In genomic region chr1:87649958-87650474, GRCm38 (mm10) we compare ENCODE assay signal across 17 mouse cellular contexts. TPM values are rescaled to one million over a fixed set of nuclear protein-coding genes. Genes with fewer than 3 reads are reported as not detected.
A peak's percentile ranks its signal among the peaks of the same experiment; 100 is the strongest.
DNase-seq lines count a peak whose midpoint lies in the region; ATAC-seq and TF ChIP-seq lines count a peak whose summit lies in the region.
"Had no signal": no experiment of that assay in that cellular context is flagged by ENCODE, and none has a peak within 500 bp of the region (broad histone marks: within the 10 kb centered on the region; RNA-seq: fewer than 3 reads in every experiment).

No protein-coding gene starts in this region.

- H3K9me3 ChIP-seq in liver, embryonic 15.5 days (replicated peaks), result no peaks in the 10 kb centered on the region
- H3K9me3 ChIP-seq: embryonic facial prominence, embryonic 10.5 days; G1E; hindbrain, embryonic 13.5 days; limb, embryonic 10.5 days; midbrain, embryonic 10.5 days had no signal

- H3K9ac ChIP-seq in liver, embryonic 15.5 days, result no peak overlapping the region
- H3K9ac ChIP-seq: hindbrain, embryonic 13.5 days had no signal

- H3K27me3 ChIP-seq in liver, embryonic 15.5 days, result no peaks in the 10 kb centered on the region
- H3K27me3 ChIP-seq: hindbrain, embryonic 13.5 days had no signal

- H3K4me1 ChIP-seq in bone marrow macrophage, adult 2 months (ENCODE audit: control insufficient read depth, insufficient read depth, low read length), result peaks cover 76% of the 10 kb centered on the region
- peaks cover 72% of the 10 kb centered on the region for H3K4me1 ChIP-seq in liver, embryonic 15.5 days (replicated peaks)
- H3K4me1 ChIP-seq: embryonic facial prominence, embryonic 10.5 days; hindbrain, embryonic 13.5 days; midbrain, embryonic 10.5 days had no signal

- DNase-seq in layer of hippocampus, adult 2 months (ENCODE audit: low spot score in 2 of 2), result no peak
- DNase-seq in layer of hippocampus, adult 18-20 months (ENCODE audit: low spot score in 2 of 2), result no peak
- peak; percentile 66 for DNase-seq in A20 (ENCODE audit: low read depth, low spot score)
- no peak for DNase-seq in urinary bladder, postnatal 10 days (ENCODE audit: low spot score)
- DNase-seq in left cerebral cortex, postnatal 4 days, result no peak
- DNase-seq in right cerebral cortex, postnatal 25 days, result no peak
- DNase-seq: cerebellum, adult 9-11 months had no signal

- TF ChIP-seq POLR2A in bone marrow macrophage, adult 2 months (IDR thresholded peaks at IDR 0.05; ENCODE audit: borderline replicate concordance, low read depth, low read length), result no peak

- intact Hi-C loops in left cerebral cortex, postnatal 4 days (cut with DNase I), result no loop called here

- ATAC-seq in liver, embryonic 15.5 days (ENCODE audit: insufficient read depth), result no peak
- ATAC-seq: forebrain, embryonic 16.5 days had no signal

- no peak overlapping the region for H3K4me3 ChIP-seq in layer of hippocampus, adult 2 months
- H3K4me3 ChIP-seq in bone marrow macrophage, adult 2 months (ENCODE audit: insufficient read depth, low read length), result no peak overlapping the region; the same call in 1 of the 2 replicates
- no peak overlapping the region for H3K4me3 ChIP-seq in liver, embryonic 15.5 days (replicated peaks)
- H3K4me3 ChIP-seq: embryonic facial prominence, embryonic 10.5 days; heart, adult 2 months; hindbrain, embryonic 13.5 days; left cerebral cortex, adult 2 months; limb, embryonic 10.5 days; midbrain, embryonic 10.5 days had no signal

- TF ChIP-seq CTCF in layer of hippocampus, adult 2 months (conservative IDR thresholded peaks at IDR 0.05), result no peak
- no peak for TF ChIP-seq CTCF in bone marrow macrophage, adult 2 months (IDR thresholded peaks at IDR 0.05; ENCODE audit: low read depth, low read length)

- H3K27ac ChIP-seq in layer of hippocampus, adult 2 months, result peak overlapping the region; percentile 29; the same call in 1 of the 2 replicates
- H3K27ac ChIP-seq in bone marrow macrophage, adult 2 months (ENCODE audit: insufficient read depth, low read depth, low read length), result peak overlapping the region; percentile 92
- H3K27ac ChIP-seq in liver, embryonic 15.5 days (replicated peaks), result peak overlapping the region; percentile 89
- H3K27ac ChIP-seq: embryonic facial prominence, embryonic 10.5 days; hindbrain, embryonic 13.5 days; limb, embryonic 10.5 days; midbrain, embryonic 10.5 days had no signal

- H3K4me2 ChIP-seq in liver, embryonic 15.5 days, result peak overlapping the region; percentile 60
- H3K4me2 ChIP-seq: hindbrain, embryonic 13.5 days had no signal

- H3K36me3 ChIP-seq in liver, embryonic 15.5 days (replicated peaks), result no peaks in the 10 kb centered on the region
- H3K36me3 ChIP-seq: embryonic facial prominence, embryonic 10.5 days; hindbrain, embryonic 13.5 days; limb, embryonic 10.5 days; midbrain, embryonic 10.5 days had no signal

- whole genome bisulfite sequencing in liver, embryonic 15.5 days (ENCODE audit: insufficient replicate concordance), result 69% methylated on average over 8 of the region's 8 CpGs

RNA-seq across cellular contexts. Expression of gene Inpp5d, which starts 29.9 kb away (rescaled TPM):
- total RNA-seq in layer of hippocampus, adult 2 months (2021), result 10 to 100 TPM; 14.1 to 21.0 TPM
- 10 to 100 TPM; 13.6 to 16.8 TPM for total RNA-seq in layer of hippocampus, adult 18-20 months (2021)
- polyA plus RNA-seq in bone marrow macrophage, adult 2 months (2012; ENCODE audit: insufficient read depth, insufficient read length, missing spikeins), result 174 and 202 TPM in 2 replicates
- 10.9 and 13.4 TPM in 2 replicates for polyA plus RNA-seq in liver, embryonic 15.5 days (2015; fragmentation: Nextera tagmentation; extraction: Ambion mirVana)
- total RNA-seq in left cerebral cortex, postnatal 4 days (2021), result 10 to 100 TPM; 10.2 to 10.7 TPM

Comparison
In these comparisons a context has a peak if more than half of its experiments do, and no peak if none do; other contexts are left out.
1. H3K27ac ChIP-seq: peak in every context shown above with its lines; median percentile 92 in bone marrow macrophage, adult 2 months; 89 in liver, embryonic 15.5 days; 29 in layer of hippocampus, adult 2 months.